Mouse (Mus musculus) C2C12 (cell line): ENCODE data around the gene Lamb3.

Experiments used
- CEBPB ChIP-seq: IDR thresholded peaks from one replicate; pipeline ENCODE4 v1.6.1; 2011; ENCODE audit warnings: low read depth, mild to moderate bottlenecking, control low read depth, moderate library complexity
- CTCF ChIP-seq: IDR thresholded peaks from one replicate; pipeline ENCODE4 v1.5.1; 2011; ENCODE audit not compliant: control insufficient read depth, insufficient read depth, insufficient read length
- MAX ChIP-seq: IDR thresholded peaks from one replicate; pipeline ENCODE4 v1.6.1; 2011; ENCODE audit warnings: mild to moderate bottlenecking, control low read depth

DNA sequence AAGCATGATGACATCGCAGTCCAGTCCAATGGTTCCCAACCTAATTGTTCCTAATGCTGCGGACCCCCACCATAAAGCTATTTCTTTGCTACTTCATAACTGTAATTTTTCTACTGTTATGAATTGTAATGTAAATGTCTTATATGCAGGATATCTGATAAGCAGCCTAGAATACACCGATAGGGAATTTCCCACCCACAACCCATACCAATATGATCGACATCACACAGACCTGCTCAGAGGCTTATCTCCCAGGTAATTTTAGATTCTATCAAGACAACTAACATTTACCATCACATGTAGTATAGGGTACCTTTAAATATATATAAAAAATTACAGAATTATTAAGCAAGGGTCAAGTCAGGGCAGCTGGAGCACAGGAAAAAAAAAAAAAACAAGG lies 18.6 kb downstream of the Lamb3 start:
- TF ChIP-seq CTCF (no peak), CEBPB (no peak), MAX (no peak)
